Mouse (Mus musculus) cortical plate, adult 2 months (tissue): Measurements from ENCODE around the gene Gm35549.

ENCODE experiments used
- CTCF ChIP-seq: fragments of 200-500 bp; IDR thresholded peaks from 2 replicates; pipeline ENCODE4 v1.5.1; 2011; ENCODE audit warnings: mild to moderate bottlenecking, control low read depth, low read length; ENCODE audit not compliant: insufficient read depth; ENCODE audit errors: extremely low read depth
- POLR2A ChIP-seq: fragments of 200-500 bp; IDR thresholded peaks from 2 replicates; pipeline ENCODE4 v1.6.1; 2011; ENCODE audit warnings: mild to moderate bottlenecking, low read length, control low read depth; ENCODE audit not compliant: insufficient read depth; ENCODE audit errors: extremely low read depth

- peak; percentile 91 for TF ChIP-seq POLR2A
- TF ChIP-seq CTCF: no peak
Observed at GRCm38 (mm10) chr9:122805053-122805844, 38.6 kb downstream of the Gm35549 start, which contains the start of gene Tcaim.
